Comparison of ENCODE assay signal across 32 mouse cellular contexts in genomic region chr12:21176399-21176798, GRCm38 (mm10).
"Had no signal": no experiment of that assay in that cellular context is flagged by ENCODE, and none has a peak within 500 bp of the region (broad histone marks: within the 10 kb centered on the region; RNA-seq: fewer than 3 reads in every experiment).

No protein-coding gene starts in this region.

- H3K27me3 ChIP-seq: limb, embryonic 12.5 days; limb, embryonic 13.5 days; limb, embryonic 15.5 days; liver, embryonic 12.5 days; liver, embryonic 13.5 days; liver, embryonic 15.5 days; lung, embryonic 15.5 days; megakaryocyte, embryonic 14.5 days; midbrain, embryonic 12.5 days; midbrain, embryonic 13.5 days; midbrain, embryonic 15.5 days; neural tube, embryonic 12.5 days had no signal

- H3K9ac ChIP-seq: limb, embryonic 12.5 days; limb, embryonic 13.5 days; limb, embryonic 15.5 days; liver, embryonic 12.5 days; liver, embryonic 13.5 days; liver, embryonic 14.5 days; liver, embryonic 15.5 days; liver, postnatal 0 days; lung, embryonic 14.5 days; lung, embryonic 15.5 days; midbrain, embryonic 12.5 days; midbrain, embryonic 13.5 days; midbrain, embryonic 15.5 days; neural tube, embryonic 12.5 days had no signal

- H3K27ac ChIP-seq: limb, embryonic 10.5 days; limb, embryonic 12.5 days; limb, embryonic 13.5 days; limb, embryonic 15.5 days; liver, embryonic 12.5 days; liver, embryonic 13.5 days; liver, embryonic 14.5 days; liver, embryonic 15.5 days; lung, embryonic 15.5 days; macrophage; midbrain, embryonic 10.5 days; midbrain, embryonic 12.5 days; midbrain, embryonic 13.5 days; midbrain, embryonic 15.5 days; neural tube, embryonic 12.5 days had no signal

- H3K9me3 ChIP-seq: limb, embryonic 10.5 days; limb, embryonic 12.5 days; limb, embryonic 13.5 days; limb, embryonic 15.5 days; liver, embryonic 12.5 days; liver, embryonic 13.5 days; liver, embryonic 15.5 days; lung, embryonic 15.5 days; megakaryocyte, embryonic 14.5 days; midbrain, embryonic 10.5 days; midbrain, embryonic 12.5 days; midbrain, embryonic 13.5 days; midbrain, embryonic 15.5 days; neural tube, embryonic 12.5 days had no signal

- H3K4me2 ChIP-seq: limb, embryonic 12.5 days; limb, embryonic 13.5 days; limb, embryonic 15.5 days; liver, embryonic 11.5 days; liver, embryonic 12.5 days; liver, embryonic 13.5 days; liver, embryonic 15.5 days; lung, embryonic 14.5 days; lung, embryonic 15.5 days; midbrain, embryonic 11.5 days; midbrain, embryonic 12.5 days; midbrain, embryonic 13.5 days; midbrain, embryonic 15.5 days; neural tube, embryonic 12.5 days had no signal

- H3K36me3 ChIP-seq: limb, embryonic 15.5 days; liver, embryonic 12.5 days; liver, embryonic 13.5 days; liver, embryonic 15.5 days; lung, embryonic 15.5 days; neural tube, embryonic 12.5 days had no signal

- H3K4me3 ChIP-seq: limb, embryonic 10.5 days; limb, embryonic 12.5 days; limb, embryonic 13.5 days; limb, embryonic 15.5 days; liver, embryonic 12.5 days; liver, embryonic 13.5 days; liver, embryonic 15.5 days; lung, embryonic 15.5 days; megakaryocyte, embryonic 14.5 days; midbrain, embryonic 10.5 days; midbrain, embryonic 12.5 days; midbrain, embryonic 13.5 days; midbrain, embryonic 15.5 days; myocyte; neural tube, embryonic 12.5 days had no signal

- H3K4me1 ChIP-seq: limb, embryonic 10.5 days; limb, embryonic 12.5 days; limb, embryonic 13.5 days; limb, embryonic 15.5 days; lung, embryonic 15.5 days; midbrain, embryonic 10.5 days; midbrain, embryonic 12.5 days; midbrain, embryonic 13.5 days; midbrain, embryonic 15.5 days had no signal

- DNase-seq: left cerebral cortex, postnatal 4 days; liver; liver, embryonic 13.5 days; liver, postnatal 0 days; lung, adult 18-20 months; lung, adult 2 months; lung, embryonic 14.5 days; lung, postnatal 10 days; lung, postnatal 14 days; lung, postnatal 36 days; lung, postnatal 4 days; midbrain, embryonic 14.5 days had no signal

- ATAC-seq: liver, embryonic 12.5 days; liver, postnatal 0 days; lung, postnatal 0 days; midbrain, embryonic 13.5 days; midbrain, embryonic 15.5 days; midbrain, embryonic 16.5 days had no signal
